ENCODE assay signal across 9 mouse cellular contexts in the genomic region with DNA sequence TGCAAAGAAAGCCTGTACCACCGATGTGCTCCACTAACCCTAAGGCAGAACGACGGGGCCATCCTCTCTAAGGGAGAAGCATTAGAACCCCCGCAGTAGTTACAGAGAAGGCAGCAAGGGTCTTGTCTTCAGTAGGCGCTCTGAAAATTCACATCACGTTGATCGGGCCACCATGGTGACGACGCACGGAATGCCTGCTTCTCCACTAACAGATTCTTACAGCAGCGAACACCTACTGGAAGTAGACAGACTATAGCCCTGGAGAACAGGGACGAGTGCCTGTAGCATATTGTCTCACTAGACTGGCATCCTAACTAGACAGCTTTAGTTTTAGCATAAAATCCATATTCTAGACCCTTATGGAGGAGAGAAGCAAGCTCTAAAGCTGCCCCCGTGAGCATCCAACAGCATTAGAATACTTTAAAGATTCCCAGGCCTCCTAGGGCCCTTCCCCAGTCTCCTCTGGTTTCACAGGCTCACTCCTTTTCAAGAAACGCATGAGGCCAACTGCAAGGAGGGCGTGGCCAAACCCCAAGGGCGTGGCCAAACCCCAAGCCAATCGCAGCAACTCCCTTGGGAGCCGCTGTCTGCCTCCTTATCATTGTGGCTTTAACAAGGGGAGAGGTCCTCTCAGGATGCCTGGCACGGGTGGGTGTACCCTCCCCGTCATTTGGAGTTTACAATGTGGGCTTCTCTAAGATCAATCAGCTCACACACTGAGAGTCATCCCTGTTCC.
DNase-seq lines count a peak whose midpoint lies in the region; ATAC-seq and TF ChIP-seq lines count a peak whose summit lies in the region.
"Had no signal": no experiment of that assay in that cellular context is flagged by ENCODE, and none has a peak within 500 bp of the region (broad histone marks: within the 10 kb centered on the region; RNA-seq: fewer than 3 reads in every experiment).

No protein-coding gene starts in this region.

- H3K27me3 ChIP-seq in hindbrain, postnatal 0 days (ENCODE audit: insufficient read depth, low read length) = no peaks in the 10 kb centered on the region

- no peak overlapping the region for H3K9ac ChIP-seq in hindbrain, postnatal 0 days (replicated peaks; ENCODE audit: low read length)
- H3K9ac ChIP-seq: lung, embryonic 15.5 days had no signal

- ATAC-seq in hindbrain, postnatal 0 days = 0 out of 2 replicates have a peak, but pooled peaks have one; percentile 24

- 6% methylated on average over 20 of the region's 20 CpGs for WGBS in hindbrain, postnatal 0 days

- H3K36me3 ChIP-seq in hindbrain, postnatal 0 days (ENCODE audit: insufficient read depth, low read length) = no peaks in the 10 kb centered on the region
- H3K36me3 ChIP-seq: lung, embryonic 15.5 days had no signal

- no peak overlapping the region for H3K4me3 ChIP-seq in hindbrain, postnatal 0 days (ENCODE audit: low read length)
- H3K4me3 ChIP-seq: lung, embryonic 15.5 days had no signal

- no peak for TF ChIP-seq CTCF in hindbrain, postnatal 0 days (IDR thresholded peaks at IDR 0.05; ENCODE audit: low read depth)

- peaks cover 6% of the 10 kb centered on the region for H3K4me1 ChIP-seq in hindbrain, postnatal 0 days (ENCODE audit: insufficient read depth, low read length)
- H3K4me1 ChIP-seq: lung, embryonic 15.5 days had no signal

- DNase-seq in cerebellum, postnatal 14 days = peak; percentile 17 to 33
- no peak for DNase-seq in cerebellum, adult 11 months
- DNase-seq in right cerebral cortex, postnatal 10 days (ENCODE audit: low spot score in 2 of 2) = peak; percentile 39 to 47
- DNase-seq in right cerebral cortex, adult 18-20 months = no peak
- peak; percentile 49 for DNase-seq in hindbrain, postnatal 0 days (ENCODE audit: low spot score)
- DNase-seq in thymus, postnatal 14 days = peak; percentile 17
- DNase-seq in ovary, adult 18-20 months (ENCODE audit: low spot score) = no peak
- no peak for DNase-seq in adrenal gland, postnatal 25 days

- H3K4me2 ChIP-seq in hindbrain, postnatal 0 days (ENCODE audit: low read depth, low read length) = peak overlapping the region; percentile 34
- H3K4me2 ChIP-seq: lung, embryonic 15.5 days had no signal

- no peaks in the 10 kb centered on the region for H3K9me3 ChIP-seq in hindbrain, postnatal 0 days (ENCODE audit: low read length)
- H3K9me3 ChIP-seq: lung, embryonic 15.5 days had no signal

- H3K27ac ChIP-seq in hindbrain, postnatal 0 days = no peak overlapping the region
- H3K27ac ChIP-seq: lung, embryonic 15.5 days had no signal

Comparison
In these comparisons a context has a peak if more than half of its experiments do, and no peak if none do; other contexts are left out.
1. DNase-seq: peak in cerebellum, postnatal 14 days (2 of 2), right cerebral cortex, postnatal 10 days (2 of 2), hindbrain, postnatal 0 days (single experiment) and thymus, postnatal 14 days (single experiment); none in cerebellum, adult 11 months (single experiment), right cerebral cortex, adult 18-20 months (single experiment), ovary, adult 18-20 months (single experiment) and adrenal gland, postnatal 25 days (single experiment).